Mouse (Mus musculus) heart, postnatal 14 days (tissue): ENCODE measurements around the gene Cox6a2. TPM values are rescaled to one million over a fixed set of nuclear protein-coding genes. Genes with fewer than 3 reads are reported as not detected.

Experiments
- total RNA-seq, 2 experiments: library from RNA; stranded (reverse); gene quantifications; 2 replicates each; pipeline ENCODE4 v1.2.3; 2021

Gene Cox6a2
- total RNA-seq, 2 experiments from 2014 or later: 1,548 to 1,671 TPM

Other genes starting within 250 kb of the Cox6a2 start
- gene Fus, start 238.9 kb downstream of the Cox6a2 start, total RNA-seq: 100 to 1,000 TPM; 169 to 184 TPM
- 10 to 100 TPM in 1 of 2 experiments, 1 to 10 TPM in 1; 5.6 to 13.6 TPM for gene Pycard, start 212.5 kb downstream of the Cox6a2 start, total RNA-seq
- 100 to 1,000 TPM; 209 to 217 TPM for gene Trim72, start 202.4 kb downstream of the Cox6a2 start, total RNA-seq
- 1 to 10 TPM; 4.5 to 5.7 TPM for gene Itgam, start 143.7 kb downstream of the Cox6a2 start, total RNA-seq
- not detected for gene Gm49368, start 143.7 kb downstream of the Cox6a2 start, total RNA-seq
- gene Itgax, start 76.8 kb downstream of the Cox6a2 start, total RNA-seq: under 1 TPM; 0.19 to 0.59 TPM
- gene Itgad, start 52.0 kb downstream of the Cox6a2 start, total RNA-seq: under 1 TPM in 1 of 2 experiments, not detected in 1; 0.17 TPM
- gene Armc5, start 31.0 kb upstream of the Cox6a2 start, total RNA-seq: 1 to 10 TPM; 7.8 to 9.0 TPM
- gene 9130023H24Rik, start 31.6 kb upstream of the Cox6a2 start, total RNA-seq: 1 to 10 TPM; 3.1 to 3.4 TPM
- 10 to 100 TPM; 31.9 to 32.2 TPM for gene Tgfb1i1, start 40.4 kb upstream of the Cox6a2 start, total RNA-seq
- gene Slc5a2, start 59.3 kb upstream of the Cox6a2 start, total RNA-seq: not detected
- 1 to 10 TPM; 7.0 to 8.0 TPM for gene BC017158, start 91.8 kb upstream of the Cox6a2 start, total RNA-seq
- 10 to 100 TPM; 10.1 to 14.9 TPM for gene Rgs10, start 212.4 kb upstream of the Cox6a2 start, total RNA-seq